Mouse (Mus musculus) lung, adult 2 months (tissue): ENCODE measurements at regions not wholly inside any gene's neighbourhood (a gene's known extent, or its start where the extent isn't known, plus 50 kb on each side); places are given as distances from the start of the nearest gene placed in this dataset.

ENCODE experiments used
- CTCF ChIP-seq: fragments of 200-500 bp; IDR thresholded peaks from 2 replicates; pipeline ENCODE4 v1.5.1; 2011; ENCODE audit warnings: mild to moderate bottlenecking, low read length, control low read depth; ENCODE audit not compliant: insufficient read depth
- POLR2A ChIP-seq: fragments of 200-500 bp; IDR thresholded peaks from 2 replicates; pipeline ENCODE4 v1.6.1; 2011; ENCODE audit warnings: low read depth, mild to moderate bottlenecking, control low read depth, low read length, borderline replicate concordance; ENCODE audit errors: extremely low read depth

- TF ChIP-seq POLR2A (no peak), CTCF (no peak)
Observed at GRCm38 (mm10) chr8:128065127-128065526, 293.3 kb upstream of the Nrp1 start.
